Mouse (Mus musculus) hindbrain, postnatal 0 days (tissue): ENCODE measurements around the gene Fcrl1. TPM values are rescaled to one million over a fixed set of nuclear protein-coding genes. Genes with fewer than 3 reads are reported as not detected.
A peak's percentile ranks its signal among the peaks of the same experiment; 100 is the strongest.

Experiments
- ATAC-seq: fragments of 200-750 bp; cut with Nextera tagmentation; 2 replicates; pipeline ENCODE4 v1.8.0; 2017; ENCODE audit warnings: mild to moderate bottlenecking, moderate TSS enrichment, moderate library complexity
- DNase-seq: peaks from one replicate; pipeline ENCODE4 v3.0.0-alpha.2; 2015; ENCODE audit warnings: low spot score
- H3K27ac ChIP-seq: fragments of 300-500 bp; sonication (generic); 2 replicates; pipeline ENCODE4 v1.5.1; 2014; ENCODE audit warnings: mild to moderate bottlenecking
- H3K27me3 ChIP-seq: fragments of 300-500 bp; sonication (generic); 2 replicates; pipeline ENCODE4 v1.6.1; 2014; ENCODE audit warnings: low read length, mixed read lengths; ENCODE audit not compliant: insufficient read depth
- H3K36me3 ChIP-seq: fragments of 300-500 bp; sonication (generic); 2 replicates; pipeline ENCODE4 v1.6.1; 2014; ENCODE audit warnings: low read length, mixed read lengths; ENCODE audit not compliant: insufficient read depth
- H3K4me1 ChIP-seq: fragments of 300-500 bp; sonication (generic); 2 replicates; pipeline ENCODE4 v1.6.1; 2014; ENCODE audit warnings: antibody characterized with exemption, low read length, mixed read lengths; ENCODE audit not compliant: insufficient read depth
- H3K4me2 ChIP-seq: fragments of 300-500 bp; sonication (generic); 2 replicates; pipeline ENCODE4 v1.6.1; 2014; ENCODE audit warnings: low read depth, mild to moderate bottlenecking, low read length, moderate library complexity, mixed read lengths
- H3K4me3 ChIP-seq: fragments of 300-500 bp; sonication (generic); 2 replicates; pipeline ENCODE4 v1.5.1; 2014; ENCODE audit warnings: low read length
- H3K9ac ChIP-seq: fragments of 300-500 bp; sonication (generic); replicated peaks from 2 replicates; pipeline ENCODE4 v1.6.1; 2014; ENCODE audit warnings: mild to moderate bottlenecking, low read length, moderate library complexity, mixed read lengths
- H3K9me3 ChIP-seq: fragments of 300-500 bp; sonication (generic); 2 replicates; pipeline ENCODE4 v1.6.1; 2016; ENCODE audit warnings: low read length, mixed read lengths
- CTCF ChIP-seq: IDR thresholded peaks from 2 replicates; pipeline ENCODE4 v1.5.1; 2016; ENCODE audit warnings: antibody characterized with exemption, control low read depth, low read depth
- WGBS: fragments of 180-500 bp; shearing (Covaris S2); extraction: QIAGEN DNeasy Blood & Tissue Kit; methylation state at CpG from one replicate; pipeline ENCODE4 v1.1.7; 2014; 5-methylcytosine and 5-hydroxymethylcytosine counted together
- polyA plus RNA-seq: library from polyadenylated mRNA; unstranded; fragments of >200 nt; fragmentation: Nextera tagmentation; extraction: Ambion mirVana; gene quantifications from 2 replicates; pipeline ENCODE4 v1.2.1, GENCODE M21; 2015
- total RNA-seq: library from RNA; depleted of rRNA; stranded (reverse); fragments of >200 nt; gene quantifications from 2 replicates; pipeline ENCODE4 v1.2.3, GENCODE M21; 2014

Fcrl1 gene
- total and polyA plus RNA-seq, 2 experiments from 2014 or later = 0.05 TPM; not detected in 1

DNA sequence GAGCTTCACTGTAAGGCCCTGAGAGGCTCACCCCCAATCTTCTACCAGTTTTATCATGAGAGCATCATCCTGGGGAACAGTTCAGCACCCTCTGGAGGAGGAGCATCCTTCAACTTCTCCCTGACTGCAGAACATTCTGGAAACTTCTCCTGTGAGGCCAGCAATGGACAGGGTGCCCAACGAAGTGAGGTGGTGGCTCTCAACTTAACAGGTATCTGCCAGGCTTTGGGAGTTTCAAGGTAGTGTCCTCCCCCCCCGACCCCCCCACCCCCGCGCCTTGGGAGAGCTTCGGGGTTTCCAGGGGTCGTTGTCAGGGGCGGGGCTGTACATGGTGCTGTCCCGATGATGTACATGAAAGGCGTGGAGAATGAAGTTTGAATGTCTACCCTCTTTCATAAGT is 8.9 kb downstream of the Fcrl1 start:
- WGBS = 80% methylated on average over 9 of the region's 9 CpGs
- Histone ChIP-seq H3K27me3 (no peaks in the 10 kb centered on the region), H3K4me3 (no peak overlapping the region), H3K9me3 (no peaks in the 10 kb centered on the region), H3K36me3 (no peaks in the 10 kb centered on the region), H3K4me2 (no peak overlapping the region), H3K27ac (no peak overlapping the region), H3K9ac (no peak overlapping the region), H3K4me1 (no peaks in the 10 kb centered on the region)
- TF ChIP-seq CTCF = no peak
- ATAC-seq = no peak
- DNase-seq = no peak

DNA sequence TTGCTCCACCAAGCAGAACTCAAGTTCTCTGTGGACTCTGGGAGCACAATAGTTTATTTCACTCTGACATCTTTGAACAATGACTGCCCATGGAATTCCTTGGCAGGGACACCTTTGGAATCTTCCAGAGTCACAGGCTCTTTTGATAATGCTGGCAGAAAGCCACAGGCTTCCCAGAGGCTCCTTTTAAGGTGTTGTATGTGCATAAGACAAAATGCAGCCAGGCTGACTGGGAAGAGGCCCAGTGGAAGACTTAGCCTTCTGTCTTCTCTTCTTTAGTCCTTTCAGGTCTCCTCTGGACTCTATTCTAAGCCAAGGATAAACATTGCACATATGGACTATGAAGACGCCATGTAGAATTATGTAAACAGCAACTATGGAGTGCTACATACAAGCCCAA is 14.7 kb downstream of the Fcrl1 start:
- Histone ChIP-seq H3K4me2 (no peak overlapping the region), H3K4me1 (no peaks in the 10 kb centered on the region), H3K27me3 (no peaks in the 10 kb centered on the region), H3K27ac (no peak overlapping the region), H3K9ac (no peak overlapping the region), H3K9me3 (no peaks in the 10 kb centered on the region), H3K4me3 (no peak overlapping the region), H3K36me3 (no peaks in the 10 kb centered on the region)
- TF ChIP-seq CTCF = no peak
- 80% methylated on average over 1 of the region's 1 CpGs for WGBS
- ATAC-seq (no peak), DNase-seq (peak; percentile 12)

- no peak overlapping the region for H3K4me3 ChIP-seq
- H3K9ac ChIP-seq = no peak overlapping the region
- H3K4me2 ChIP-seq = no peak overlapping the region
- H3K9me3 ChIP-seq = no peaks in the 10 kb centered on the region
- no peaks in the 10 kb centered on the region for H3K4me1 ChIP-seq
- H3K27ac ChIP-seq = no peak overlapping the region
- no peaks in the 10 kb centered on the region for H3K36me3 ChIP-seq
- no peak for ATAC-seq
- no peak for DNase-seq
- 64% methylated on average over 4 of the region's 4 CpGs for WGBS
- no peak for TF ChIP-seq CTCF
- no peaks in the 10 kb centered on the region for H3K27me3 ChIP-seq
Observed at GRCm38 (mm10) chr3:87398809-87399208, 22.6 kb downstream of the Fcrl1 start.

DNA sequence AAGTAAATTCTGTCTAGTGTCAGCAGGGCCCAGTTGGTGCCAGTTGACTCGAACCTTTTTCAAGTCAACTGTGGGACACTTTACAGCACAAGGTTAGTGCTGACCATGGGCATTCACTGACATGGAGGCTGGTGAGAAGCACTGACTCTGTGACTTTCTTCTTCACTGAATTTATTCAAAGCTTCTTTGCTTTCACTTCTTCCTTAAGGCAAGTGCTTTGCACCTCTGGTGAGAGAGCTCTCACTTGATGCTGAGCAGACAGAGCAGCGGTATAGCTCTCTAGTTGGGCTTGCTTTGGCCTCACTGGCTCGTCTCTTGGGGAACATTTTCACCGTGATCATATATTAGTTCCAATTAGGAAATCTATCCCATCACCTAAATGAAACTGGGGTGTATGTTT is 23.7 kb downstream of the Fcrl1 start:
- no peak overlapping the region for H3K4me2 ChIP-seq
- no peak for TF ChIP-seq CTCF
- H3K36me3 ChIP-seq = no peaks in the 10 kb centered on the region
- no peak overlapping the region for H3K4me3 ChIP-seq
- ATAC-seq (no peak), DNase-seq (no peak)
- WGBS = 75% methylated on average over 4 of the region's 4 CpGs
- H3K9ac ChIP-seq = no peak overlapping the region
- no peak overlapping the region for H3K27ac ChIP-seq
- H3K9me3 ChIP-seq = no peaks in the 10 kb centered on the region
- H3K27me3 ChIP-seq = no peaks in the 10 kb centered on the region
- no peaks in the 10 kb centered on the region for H3K4me1 ChIP-seq

- 57% methylated on average over 5 of the region's 5 CpGs for WGBS
- H3K27ac ChIP-seq = no peak overlapping the region
- no peak for TF ChIP-seq CTCF
- no peak for ATAC-seq
- no peak overlapping the region for H3K4me2 ChIP-seq
- no peaks in the 10 kb centered on the region for H3K36me3 ChIP-seq
- no peak overlapping the region for H3K4me3 ChIP-seq
- no peaks in the 10 kb centered on the region for H3K9me3 ChIP-seq
- H3K27me3 ChIP-seq = no peaks in the 10 kb centered on the region
- H3K4me1 ChIP-seq = no peaks in the 10 kb centered on the region
- H3K9ac ChIP-seq = no peak overlapping the region
- DNase-seq = no peak
Observed at GRCm38 (mm10) chr3:87401321-87401720, 25.1 kb downstream of the Fcrl1 start.

- ATAC-seq (no peak), DNase-seq (no peak)
- Histone ChIP-seq H3K9ac (no peak overlapping the region), H3K4me1 (no peaks in the 10 kb centered on the region), H3K4me3 (no peak overlapping the region), H3K9me3 (no peaks in the 10 kb centered on the region), H3K4me2 (no peak overlapping the region), H3K27ac (no peak overlapping the region), H3K36me3 (no peaks in the 10 kb centered on the region), H3K27me3 (no peaks in the 10 kb centered on the region)
- 30% methylated on average over 4 of the region's 4 CpGs for WGBS
- TF ChIP-seq CTCF = peak; percentile 42
Observed at GRCm38 (mm10) chr3:87408171-87408570, 32.0 kb downstream of the Fcrl1 start.

GRCm38 (mm10) chr3:87409196-87409935 is 33.2 kb downstream of the Fcrl1 start:
- DNase-seq (no peak), ATAC-seq (no peak)
- no peak overlapping the region for H3K4me2 ChIP-seq
- no peaks in the 10 kb centered on the region for H3K9me3 ChIP-seq
- H3K36me3 ChIP-seq = no peaks in the 10 kb centered on the region
- no peak for TF ChIP-seq CTCF
- no peaks in the 10 kb centered on the region for H3K4me1 ChIP-seq
- H3K27ac ChIP-seq = no peak overlapping the region
- H3K27me3 ChIP-seq = no peaks in the 10 kb centered on the region
- H3K4me3 ChIP-seq = no peak overlapping the region
- no peak overlapping the region for H3K9ac ChIP-seq
- 83% methylated on average over 4 of the region's 4 CpGs for WGBS
